Mouse (Mus musculus): ENCODE data around the gene Slc26a5. TPM values are rescaled to one million over a fixed set of nuclear protein-coding genes. Genes with fewer than 3 reads are reported as not detected.

Gene Slc26a5
- total and polyA plus RNA-seq, 3 experiments: not detected

GRCm38 (mm10) chr5:21909713-21910112, 44.3 kb upstream of the Slc26a5 start (continued):
- no peak for TF ChIP-seq SIN3A (IDR thresholded peaks at IDR 0.05; ENCODE audit: low read length)
- no peak for TF ChIP-seq NELFE (IDR thresholded peaks at IDR 0.05; ENCODE audit: low read depth, low read length)
- TF ChIP-seq TAL1 (IDR thresholded peaks at IDR 0.05; ENCODE audit: low read length): no peak
- no peak for TF ChIP-seq RAD21 (IDR thresholded peaks at IDR 0.05; ENCODE audit: low read depth, low read length)
- no peak for TF ChIP-seq MYC (IDR thresholded peaks at IDR 0.05; ENCODE audit: low read depth, low read length)

GRCm38 (mm10) chr5:21901411-21901810, 36.0 kb upstream of the Slc26a5 start:
- peaks cover 0 to 2% of the 10 kb centered on the region in 2 experiments; a peak in 1 of 4 replicates for H3K27me3 ChIP-seq (ENCODE audit: control insufficient read depth in 1 of 2, insufficient read depth in 2 of 2, low read length in 2 of 2)
- TF ChIP-seq POLR2AphosphoS5 (IDR thresholded peaks at IDR 0.05; ENCODE audit: borderline replicate concordance, low read depth, low read length): no peak
- H3K79me2 ChIP-seq (ENCODE audit: control insufficient read depth, insufficient read depth, low read length, poor library complexity): no peaks in the 10 kb centered on the region
- DNase-seq (ENCODE audit: low read depth, low spot score): no peak
- no peak overlapping the region for H3K27ac ChIP-seq (ENCODE audit: control insufficient read depth, low read depth, low read length)
- H3K4me3 ChIP-seq (ENCODE audit: control insufficient read depth in 1 of 2, insufficient read depth in 1 of 2, low read depth in 2 of 2, low read length in 2 of 2): no peak overlapping the region
- H3K9ac ChIP-seq (ENCODE audit: control insufficient read depth, low read depth, low read length, poor library complexity, severe bottlenecking): no peak overlapping the region
- no peaks in the 10 kb centered on the region for H3K4me1 ChIP-seq (ENCODE audit: control insufficient read depth in 1 of 2, insufficient read depth in 2 of 2, low read length in 2 of 2)
- H3K9me3 ChIP-seq (replicated peaks; ENCODE audit: insufficient read depth, low read length): no peaks in the 10 kb centered on the region
- no peaks in the 10 kb centered on the region for H3K36me3 ChIP-seq (ENCODE audit: control insufficient read depth in 1 of 2, insufficient read depth in 2 of 2, low read length in 2 of 2)

DNA sequence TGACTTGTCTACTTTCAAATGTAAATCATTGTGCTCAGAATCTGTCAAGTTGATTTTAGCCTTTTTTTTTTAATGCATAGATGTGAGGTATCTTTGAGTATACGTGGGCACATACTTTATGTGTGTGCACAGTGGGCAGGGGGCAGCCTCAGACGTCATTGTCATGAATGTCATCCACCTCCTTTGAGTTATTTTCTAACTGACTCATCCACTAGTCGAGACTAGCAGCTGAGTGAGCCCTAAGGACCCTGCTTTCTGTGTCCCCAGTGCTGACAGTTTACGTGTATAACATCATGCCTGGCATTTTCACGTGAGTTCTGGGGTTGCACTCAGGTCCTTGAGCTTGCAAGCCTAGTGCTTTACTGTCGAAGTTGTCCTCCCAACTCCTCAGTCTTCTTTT, 35.5 kb upstream of the Slc26a5 start:
- no peak overlapping the region for H3K9ac ChIP-seq (ENCODE audit: control insufficient read depth, low read depth, low read length, poor library complexity, severe bottlenecking)
- TF ChIP-seq TBP (IDR thresholded peaks at IDR 0.05; ENCODE audit: low read depth, low read length) (no peak), MEF2A (IDR thresholded peaks at IDR 0.05; ENCODE audit: extremely low read depth, insufficient replicate concordance, low read depth, low read length, poor library complexity, severe bottlenecking) (no peak), HCFC1 (IDR thresholded peaks at IDR 0.05; ENCODE audit: low read depth, low read length) (no peak), POLR2A (IDR thresholded peaks at IDR 0.05; ENCODE audit: control insufficient read depth in 1 of 2, insufficient read depth in 1 of 2, low read depth in 1 of 2, low read length in 2 of 2, poor library complexity in 1 of 2) (no peak), ZC3H11A (IDR thresholded peaks at IDR 0.05; ENCODE audit: low read depth, low read length) (no peak), TAL1 (IDR thresholded peaks at IDR 0.05; ENCODE audit: low read length) (no peak), MAFK (IDR thresholded peaks at IDR 0.05; ENCODE audit: borderline replicate concordance, low read depth, low read length) (no peak), NELFE (IDR thresholded peaks at IDR 0.05; ENCODE audit: low read depth, low read length) (no peak), GABPA (IDR thresholded peaks at IDR 0.05; ENCODE audit: low read depth, low read length) (no peak), MAZ (IDR thresholded peaks at IDR 0.05; ENCODE audit: low read depth, low read length) (no peak), MYB (IDR thresholded peaks at IDR 0.05; ENCODE audit: low read depth, low read length) (no peak), EP300 (IDR thresholded peaks at IDR 0.05; ENCODE audit: low read depth in 1 of 2, low read length in 2 of 2) (no peak), KAT2A (conservative IDR thresholded peaks at IDR 0.05; ENCODE audit: low read depth, low read length) (no peak)
- peaks cover 0 to 3% of the 10 kb centered on the region in 2 experiments; a peak in 1 of 4 replicates for H3K27me3 ChIP-seq (ENCODE audit: control insufficient read depth in 1 of 2, insufficient read depth in 2 of 2, low read length in 2 of 2)
- no peak overlapping the region for H3K27ac ChIP-seq (ENCODE audit: control insufficient read depth, low read depth, low read length)
- no peaks in the 10 kb centered on the region for H3K36me3 ChIP-seq (ENCODE audit: control insufficient read depth in 1 of 2, insufficient read depth in 2 of 2, low read length in 2 of 2)
- DNase-seq (ENCODE audit: low read depth, low spot score): no peak
- H3K4me3 ChIP-seq (ENCODE audit: control insufficient read depth in 1 of 2, insufficient read depth in 1 of 2, low read depth in 2 of 2, low read length in 2 of 2): no peak overlapping the region
- no peaks in the 10 kb centered on the region for H3K79me2 ChIP-seq (ENCODE audit: control insufficient read depth, insufficient read depth, low read length, poor library complexity)
- no peaks in the 10 kb centered on the region for H3K4me1 ChIP-seq (ENCODE audit: control insufficient read depth in 1 of 2, insufficient read depth in 2 of 2, low read length in 2 of 2)
- H3K9me3 ChIP-seq (replicated peaks; ENCODE audit: insufficient read depth, low read length): no peaks in the 10 kb centered on the region

All from MEL (cell line).